Mouse (Mus musculus) liver, adult 2 months (tissue): ENCODE results near the gene Pwwp2a. TPM values are rescaled to one million over a fixed set of nuclear protein-coding genes. Genes with fewer than 3 reads are reported as not detected.

Experiments
- DNase-seq: peaks from one replicate; pipeline ENCODE4 v3.0.0-alpha.2; 2011; ENCODE audit warnings: low read depth, low spot score; ENCODE audit errors: extremely low read depth
- H3K27ac ChIP-seq: fragments of 200-500 bp; replicated peaks from 2 replicates; pipeline ENCODE4 v1.5.1; 2012; ENCODE audit warnings: low read depth, mild to moderate bottlenecking, control low read depth, inconsistent platforms, low read length; ENCODE audit not compliant: insufficient read depth
- H3K27me3 ChIP-seq: fragments of 200-500 bp; 2 replicates; pipeline ENCODE4 v1.6.1; 2012; ENCODE audit warnings: mild to moderate bottlenecking, moderate library complexity, low read length, inconsistent platforms; ENCODE audit not compliant: control insufficient read depth, insufficient read depth
- H3K36me3 ChIP-seq: fragments of 200-500 bp; 2 replicates; pipeline ENCODE4 v1.6.1; 2012; ENCODE audit warnings: low read length, inconsistent platforms; ENCODE audit not compliant: control insufficient read depth, insufficient read depth
- H3K4me1 ChIP-seq: fragments of 200-500 bp; 2 replicates; pipeline ENCODE4 v1.6.1; 2011; ENCODE audit warnings: low read length; ENCODE audit not compliant: control insufficient read depth, insufficient read depth
- H3K4me3 ChIP-seq: fragments of 200-500 bp; 2 replicates; pipeline ENCODE4 v1.5.1; 2011; ENCODE audit warnings: low read depth, mild to moderate bottlenecking, control low read depth, low read length, moderate library complexity; ENCODE audit not compliant: insufficient read depth
- H3K79me2 ChIP-seq: fragments of 200-500 bp; 2 replicates; pipeline ENCODE4 v1.6.1; 2012; ENCODE audit warnings: inconsistent platforms, mild to moderate bottlenecking, low read length, moderate library complexity; ENCODE audit not compliant: control insufficient read depth, insufficient read depth
- H3K9ac ChIP-seq: fragments of 200-500 bp; 2 replicates; pipeline ENCODE4 v1.6.1; 2012; ENCODE audit warnings: low read depth, mild to moderate bottlenecking, control low read depth, inconsistent platforms, low read length
- CTCF ChIP-seq: fragments of 200-500 bp; IDR thresholded peaks from 2 replicates; pipeline ENCODE4 v1.5.1; 2011; ENCODE audit warnings: low read depth, low read length, control low read depth
- POLR2A ChIP-seq: fragments of 200-500 bp; IDR thresholded peaks from 2 replicates; pipeline ENCODE4 v1.6.1; 2011; ENCODE audit warnings: low read length, control low read depth; ENCODE audit not compliant: insufficient read depth; ENCODE audit errors: extremely low read depth
- WGBS: fragments of 180-500 bp; shearing (Covaris S2); methylation state at CpG from one replicate; pipeline ENCODE4 v1.1.7; 2018; 5-methylcytosine and 5-hydroxymethylcytosine counted together
- polyA plus RNA-seq: library from polyadenylated mRNA; depleted of rRNA; stranded (reverse); fragments of >200 nt; gene quantifications from 2 replicates; pipeline ENCODE4 v1.2.3, GENCODE M21; 2012
- total RNA-seq: library from RNA; depleted of rRNA; stranded (reverse); fragments of >200 nt; gene quantifications from 2 replicates; pipeline ENCODE4 v1.2.3, GENCODE M21; 2014

The Pwwp2a gene
- total and polyA plus RNA-seq, 2 experiments: 9.3 to 11.2 TPM

GRCm38 (mm10) chr11:43700291-43700690 is 18.5 kb downstream of the Pwwp2a start:
- H3K27me3 ChIP-seq: no peaks in the 10 kb centered on the region
- H3K4me3 ChIP-seq: no peak overlapping the region
- peaks cover 12% of the 10 kb centered on the region for H3K4me1 ChIP-seq
- peaks cover 18% of the 10 kb centered on the region for H3K36me3 ChIP-seq
- WGBS: 26% methylated on average over 3 of the region's 3 CpGs
- no peak overlapping the region for H3K9ac ChIP-seq
- peak; percentile 91 for DNase-seq
- TF ChIP-seq CTCF (no peak), POLR2A (no peak)
- 0 out of 2 replicates have a peak, but pooled peaks cover 2% of the 10 kb centered on the region for H3K79me2 ChIP-seq
- H3K27ac ChIP-seq: no peak overlapping the region

- WGBS: 79% methylated on average over 1 of the region's 1 CpGs
- DNase-seq: no peak
- Histone ChIP-seq H3K4me3 (no peak overlapping the region), H3K27ac (no peak overlapping the region), H3K9ac (no peak overlapping the region), H3K79me2 (0 out of 2 replicates have a peak, but pooled peaks cover 2% of the 10 kb centered on the region), H3K4me1 (peaks cover 7% of the 10 kb centered on the region), H3K27me3 (no peaks in the 10 kb centered on the region), H3K36me3 (peaks cover 17% of the 10 kb centered on the region)
- TF ChIP-seq POLR2A (no peak), CTCF (no peak)
Measured at GRCm38 (mm10) chr11:43703552-43703951, 21.8 kb downstream of the Pwwp2a start.

GRCm38 (mm10) chr11:43705751-43706150 is 24.0 kb downstream of the Pwwp2a start:
- 97% methylated on average over 10 of the region's 10 CpGs for WGBS
- Histone ChIP-seq H3K79me2 (0 out of 2 replicates have a peak, but pooled peaks cover 2% of the 10 kb centered on the region), H3K4me3 (no peak overlapping the region), H3K27ac (no peak overlapping the region), H3K4me1 (peaks cover 2% of the 10 kb centered on the region; the same call in 1 of the 2 replicates), H3K36me3 (peaks cover 15% of the 10 kb centered on the region), H3K9ac (no peak overlapping the region), H3K27me3 (no peaks in the 10 kb centered on the region)
- DNase-seq: no peak
- no peak for TF ChIP-seq CTCF
- TF ChIP-seq POLR2A: no peak

DNA sequence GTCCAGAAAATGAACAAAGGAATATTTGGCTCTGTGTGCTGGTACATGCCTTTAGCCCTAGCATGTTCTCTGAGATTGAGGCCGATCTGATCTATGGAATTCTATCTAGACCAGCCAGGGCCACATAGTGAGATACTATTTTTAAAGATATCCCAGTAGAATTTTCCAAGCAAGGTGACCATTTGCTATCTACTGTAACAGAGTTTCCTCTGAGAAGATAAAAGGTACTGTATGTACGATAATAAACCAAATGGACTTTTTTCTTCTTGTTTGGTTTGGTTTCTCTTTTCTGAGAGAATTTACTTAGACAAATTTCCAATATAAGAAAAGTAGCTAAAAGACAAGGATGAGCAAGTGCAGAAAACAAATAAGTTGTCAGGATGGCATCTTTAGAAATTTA is 26.6 kb downstream of the Pwwp2a start:
- Histone ChIP-seq H3K79me2 (no peaks in the 10 kb centered on the region), H3K9ac (no peak overlapping the region), H3K4me3 (no peak overlapping the region), H3K27me3 (no peaks in the 10 kb centered on the region), H3K27ac (no peak overlapping the region), H3K36me3 (peaks cover 18% of the 10 kb centered on the region), H3K4me1 (no peaks in the 10 kb centered on the region)
- 88% methylated on average over 2 of the region's 2 CpGs for WGBS
- no peak for TF ChIP-seq POLR2A
- TF ChIP-seq CTCF: no peak
- no peak for DNase-seq

- no peak for DNase-seq
- no peaks in the 10 kb centered on the region for H3K4me1 ChIP-seq
- no peak overlapping the region for H3K27ac ChIP-seq
- no peak overlapping the region for H3K4me3 ChIP-seq
- TF ChIP-seq POLR2A (no peak), CTCF (no peak)
- no peaks in the 10 kb centered on the region for H3K27me3 ChIP-seq
- H3K9ac ChIP-seq: no peak overlapping the region
- WGBS: 98% methylated on average over 4 of the region's 4 CpGs
- H3K36me3 ChIP-seq: peaks cover 15% of the 10 kb centered on the region; the same call in 1 of the 2 replicates
- H3K79me2 ChIP-seq: no peaks in the 10 kb centered on the region
Measured at GRCm38 (mm10) chr11:43712178-43712577, 30.4 kb downstream of the Pwwp2a start.

GRCm38 (mm10) chr11:43723411-43723810 is 41.6 kb downstream of the Pwwp2a start:
- 93% methylated on average over 3 of the region's 3 CpGs for WGBS
- no peak for DNase-seq
- TF ChIP-seq CTCF (no peak), POLR2A (no peak)
- no peaks in the 10 kb centered on the region for H3K27me3 ChIP-seq
- H3K4me3 ChIP-seq: no peak overlapping the region
- no peaks in the 10 kb centered on the region for H3K4me1 ChIP-seq
- H3K9ac ChIP-seq: no peak overlapping the region
- no peak overlapping the region for H3K27ac ChIP-seq
- peaks cover 17% of the 10 kb centered on the region; the same call in 1 of the 2 replicates for H3K36me3 ChIP-seq
- no peaks in the 10 kb centered on the region for H3K79me2 ChIP-seq
